Mouse (Mus musculus) left cerebral cortex, postnatal 25 days (tissue): ENCODE results near the gene BC052040. TPM values are rescaled to one million over a fixed set of nuclear protein-coding genes. Genes with fewer than 3 reads are reported as not detected.
A peak's percentile ranks its signal among the peaks of the same experiment; 100 is the strongest.

Experiments used
- DNase-seq, 2 experiments: peaks; one replicate each; pipeline ENCODE4 v3.0.0; 2022; ENCODE audit warnings: low spot score in 2 of 2, mixed read lengths in 1 of 2
- intact Hi-C: fragments of 180-260 bp; cut with DNase I; formaldehyde crosslinking; loops from one replicate; pipeline ENCODE4 v1.15.1; 2025
- total RNA-seq, 2 experiments: library from RNA; stranded (reverse); gene quantifications; 2 replicates each; pipeline ENCODE4 v1.2.3; 2021

Gene BC052040
- total RNA-seq, 2 experiments from 2014 or later = 6.7 to 7.6 TPM

DNA sequence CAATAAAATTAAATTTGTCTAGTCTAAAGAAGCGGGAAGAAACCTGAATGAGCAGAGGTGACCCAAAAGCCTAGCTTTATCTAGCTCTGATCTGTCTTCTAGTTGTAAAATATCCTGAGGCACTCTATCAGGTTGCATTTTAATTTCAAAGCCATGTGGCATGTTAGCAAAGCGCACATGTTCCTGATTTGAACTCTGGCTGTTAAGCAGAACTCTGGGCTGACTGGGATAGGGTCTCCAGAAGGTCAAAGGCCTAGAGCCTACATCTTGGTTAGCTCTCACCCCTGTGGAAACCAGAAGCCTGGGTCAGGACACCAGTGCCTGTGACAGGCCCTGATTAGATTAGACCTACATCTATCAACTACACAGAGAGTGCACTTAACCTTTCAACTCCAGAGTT is 156.4 kb downstream of the BC052040 start:
- no peak for DNase-seq
- intact Hi-C loops = no loop called here

DNA sequence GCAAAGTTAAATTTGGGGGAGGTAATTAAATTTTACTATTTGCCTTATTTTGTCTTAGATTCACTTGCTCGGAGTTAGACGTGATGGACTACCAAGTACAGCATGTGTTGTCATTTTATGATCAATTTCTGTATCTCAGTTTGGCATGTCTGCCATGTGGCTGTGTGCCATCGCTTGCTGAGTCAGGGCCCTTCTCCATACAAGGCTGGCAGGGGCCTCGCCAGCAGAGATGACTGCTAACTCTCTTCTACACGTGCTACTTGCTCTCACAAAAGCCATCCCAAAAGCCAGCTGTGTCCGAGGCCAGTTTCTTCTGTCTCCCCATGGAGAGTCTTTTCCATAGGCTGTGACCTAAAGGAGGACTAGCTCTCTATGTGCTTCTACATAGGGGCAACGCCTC is 160.5 kb downstream of the BC052040 start:
- intact Hi-C loops = no loop called here
- peak in 1 of 2 experiments; percentile 15 for DNase-seq

DNA sequence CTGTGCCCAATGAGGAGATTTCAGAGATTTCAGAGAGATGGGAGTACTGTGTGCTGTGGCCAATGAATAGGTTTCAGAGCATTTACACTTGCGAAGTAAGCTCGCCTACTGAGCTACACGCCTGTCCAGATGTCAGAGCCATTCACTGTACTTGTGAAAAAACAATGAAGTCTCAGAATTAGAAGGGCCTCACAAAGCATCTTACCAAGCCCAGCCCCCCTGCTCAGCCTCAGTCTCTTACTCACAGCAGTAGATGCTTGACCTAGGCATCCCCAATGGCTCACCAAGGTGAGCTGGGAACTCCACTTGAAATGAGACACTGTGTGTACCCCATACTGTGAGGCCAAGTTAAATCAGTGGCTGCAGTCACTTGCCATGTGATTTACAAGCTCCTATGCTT is 166.1 kb downstream of the BC052040 start:
- DNase-seq = no peak

DNA sequence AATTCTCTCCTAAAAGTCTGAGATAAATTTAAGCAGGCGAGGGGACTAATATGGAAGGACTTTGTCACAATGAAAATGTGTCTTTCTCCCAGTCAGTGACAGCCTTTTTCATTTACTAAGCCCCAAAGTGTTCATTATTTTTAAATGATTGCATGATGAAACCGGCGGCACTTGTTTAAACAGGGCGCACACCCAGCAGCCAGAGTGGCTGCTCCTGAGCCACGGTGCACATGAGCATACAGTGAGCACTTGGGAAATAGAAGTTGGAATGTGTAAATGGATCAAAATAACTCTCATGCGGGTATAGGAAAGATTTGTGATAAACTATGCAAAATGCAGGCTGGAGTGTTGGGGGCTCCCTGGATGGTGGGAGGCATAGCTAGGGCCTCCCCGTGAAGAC is 169.7 kb downstream of the BC052040 start:
- intact Hi-C loops = no loop called here
- DNase-seq = no peak

More for the DNA sequence above, 166.1 kb downstream of the BC052040 start:
- intact Hi-C loops = no loop called here

DNA sequence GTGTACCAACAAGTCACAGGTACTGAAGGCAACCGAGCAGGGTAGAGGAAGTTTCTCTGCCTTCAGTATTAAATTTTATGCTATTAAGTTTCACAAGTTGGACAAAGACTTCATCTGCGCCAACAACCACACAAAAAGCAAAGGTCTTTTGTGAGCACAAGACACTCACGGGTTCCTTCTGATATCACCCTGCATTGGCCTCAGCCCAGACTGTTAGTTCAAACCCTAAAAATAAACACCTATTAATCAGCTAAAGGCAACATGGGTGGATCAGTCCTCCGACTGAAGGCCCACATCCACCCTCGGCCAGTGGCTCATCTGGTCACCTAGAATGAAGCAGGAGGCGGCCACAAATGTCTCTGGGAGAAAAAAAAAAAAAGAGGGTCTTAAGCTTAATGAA is 176.2 kb downstream of the BC052040 start:
- intact Hi-C loops = no loop called here
- DNase-seq = no peak

DNA sequence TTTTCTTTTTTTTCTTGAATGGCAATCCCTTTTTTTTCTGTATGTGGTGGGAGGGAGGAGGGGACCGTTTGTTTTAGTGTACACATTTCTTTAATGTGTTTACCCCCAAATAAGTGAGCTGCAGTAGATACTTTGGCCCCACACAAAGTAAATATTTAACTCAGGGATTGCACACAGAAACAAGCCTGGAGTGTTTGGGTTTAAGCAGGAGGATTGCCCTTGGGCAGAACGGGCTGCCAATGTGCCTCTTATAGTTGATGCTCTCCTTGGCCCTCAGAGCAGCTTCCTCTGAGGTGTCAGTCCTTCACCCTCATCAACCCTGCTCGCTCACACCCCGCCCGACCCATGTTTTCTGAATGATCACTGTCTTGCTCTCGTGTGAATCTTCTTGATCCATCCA is 177.0 kb downstream of the BC052040 start:
- intact Hi-C loops = no loop called here
- no peak for DNase-seq

DNA sequence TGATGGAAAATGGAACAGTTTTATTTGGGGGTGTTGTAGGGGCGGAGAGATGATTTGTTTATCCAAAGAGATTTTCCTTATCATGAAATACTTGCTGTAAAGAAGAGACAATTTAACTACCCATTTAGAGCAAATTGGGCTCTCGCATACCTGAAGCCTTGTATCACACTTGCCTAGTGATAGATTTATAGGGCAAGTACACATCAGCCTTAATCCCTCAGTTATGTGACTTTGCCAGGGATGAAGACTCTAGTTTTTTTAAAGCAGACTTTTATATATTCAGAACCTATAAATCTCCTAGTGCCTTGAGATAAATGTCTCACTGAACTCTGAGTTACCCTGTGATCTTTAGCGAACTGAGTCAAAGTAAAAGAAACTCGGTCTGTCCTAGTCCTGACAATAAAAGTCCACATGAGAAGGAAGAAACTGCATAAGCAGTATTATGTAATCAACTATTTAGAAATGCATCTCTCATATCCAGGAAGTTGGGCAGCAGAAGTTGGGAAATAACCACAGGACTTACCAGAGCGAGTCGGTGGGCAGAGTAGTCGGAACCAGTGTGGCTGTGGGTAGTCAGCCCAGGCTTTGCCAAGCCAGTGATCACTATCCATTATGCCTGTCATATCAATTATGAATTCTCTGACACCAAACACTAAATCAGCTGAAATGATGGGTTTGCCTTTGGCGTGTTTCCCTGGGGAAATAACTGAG is 183.2 kb downstream of the BC052040 start:
- no peak for DNase-seq
- intact Hi-C loops = no loop called here

DNA sequence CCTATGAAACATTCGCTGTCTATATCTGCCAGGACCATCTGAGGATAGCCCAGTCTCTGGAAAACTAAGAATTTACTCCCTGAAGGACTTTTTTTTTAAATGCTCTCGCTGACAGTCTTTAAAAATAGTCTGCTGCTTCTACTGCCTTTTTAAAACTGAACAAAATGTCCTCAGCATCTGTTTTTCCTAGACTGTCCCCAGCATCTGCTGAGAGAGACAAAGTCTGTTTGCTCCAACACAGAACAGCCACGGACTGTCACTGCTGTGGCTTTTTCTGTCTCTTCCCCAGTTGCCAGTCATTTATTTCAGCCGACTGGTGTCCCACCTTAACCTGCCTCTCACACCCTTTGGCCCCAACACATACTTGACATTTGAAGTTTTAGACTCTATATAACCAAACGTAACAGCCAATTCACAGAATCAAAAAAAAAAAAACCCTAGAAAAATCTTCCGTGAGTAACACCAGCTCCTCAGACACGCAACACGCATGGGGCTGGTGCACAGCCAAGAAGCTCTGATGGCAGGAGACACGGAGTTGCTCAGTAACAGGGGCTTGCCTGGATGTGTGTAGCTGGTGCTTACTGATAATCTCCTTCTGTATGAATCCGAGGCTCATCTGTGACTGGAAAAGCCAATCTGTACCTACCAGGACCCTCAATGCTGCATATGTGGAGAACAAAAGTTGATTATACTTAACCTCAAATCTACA is 188.2 kb downstream of the BC052040 start:
- peak; percentile 28 to 71 for DNase-seq
- intact Hi-C loops = loop anchor here (2.0 kb wide), 1 partner anchor 53 kb away; no protein-coding TSS in a partner anchor

DNA sequence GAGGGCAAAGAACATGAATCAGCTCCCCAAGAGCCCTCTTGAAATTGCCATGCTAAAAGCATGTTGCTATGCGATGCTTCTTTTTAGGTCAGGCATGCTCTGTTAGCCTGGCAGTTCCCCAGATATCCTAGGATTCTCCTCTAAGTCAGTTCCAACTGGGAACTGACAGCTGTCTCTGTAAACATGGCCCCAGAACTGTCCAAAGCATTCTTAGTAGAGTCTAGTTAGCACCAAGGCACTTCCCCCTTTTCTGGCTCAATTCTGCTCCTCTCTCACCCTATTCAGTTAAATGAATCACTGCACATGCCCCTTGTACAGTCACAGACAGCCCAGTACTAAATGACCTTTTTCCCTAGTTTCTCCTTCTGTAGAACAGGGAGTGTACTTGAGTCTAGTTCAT is 191.2 kb downstream of the BC052040 start:
- intact Hi-C loops = no loop called here
- DNase-seq = no peak

DNA sequence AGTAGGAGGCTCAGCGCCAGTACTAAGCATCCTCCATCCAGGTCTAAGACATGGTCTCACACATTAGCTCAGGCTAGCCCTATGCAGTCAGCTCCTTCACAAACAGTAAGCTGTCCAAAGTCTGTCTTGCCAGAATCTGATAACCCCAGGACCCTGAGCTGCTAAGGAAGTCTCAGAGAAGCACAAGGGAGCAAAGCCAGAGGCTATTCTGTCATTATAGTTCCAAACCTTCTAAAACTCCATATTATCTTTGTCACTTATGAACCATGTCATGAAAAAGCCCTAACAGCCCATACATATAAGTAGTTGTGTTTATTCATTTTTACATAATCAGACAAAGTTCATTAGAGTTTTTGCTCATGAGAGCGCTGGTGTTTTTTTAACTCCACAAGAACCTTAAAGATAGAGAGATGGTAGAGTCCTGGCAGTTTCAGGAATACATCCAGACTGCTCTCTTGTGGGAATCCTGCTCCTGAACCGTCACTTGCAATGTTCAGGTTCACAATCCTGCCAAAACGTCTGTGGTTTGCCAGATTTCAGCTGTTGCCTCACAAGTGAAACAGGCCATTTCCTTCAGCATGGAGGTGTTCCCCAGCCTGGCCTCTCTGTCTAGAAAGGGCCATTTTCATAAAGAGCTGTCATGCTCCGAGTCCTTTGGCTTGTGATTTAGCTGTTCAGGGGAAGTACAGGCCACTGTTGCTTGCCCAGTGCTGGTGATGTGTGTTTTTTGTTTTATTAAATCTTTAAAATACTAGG is 192.8 kb downstream of the BC052040 start:
- intact Hi-C loops = no loop called here
- DNase-seq = no peak

DNA sequence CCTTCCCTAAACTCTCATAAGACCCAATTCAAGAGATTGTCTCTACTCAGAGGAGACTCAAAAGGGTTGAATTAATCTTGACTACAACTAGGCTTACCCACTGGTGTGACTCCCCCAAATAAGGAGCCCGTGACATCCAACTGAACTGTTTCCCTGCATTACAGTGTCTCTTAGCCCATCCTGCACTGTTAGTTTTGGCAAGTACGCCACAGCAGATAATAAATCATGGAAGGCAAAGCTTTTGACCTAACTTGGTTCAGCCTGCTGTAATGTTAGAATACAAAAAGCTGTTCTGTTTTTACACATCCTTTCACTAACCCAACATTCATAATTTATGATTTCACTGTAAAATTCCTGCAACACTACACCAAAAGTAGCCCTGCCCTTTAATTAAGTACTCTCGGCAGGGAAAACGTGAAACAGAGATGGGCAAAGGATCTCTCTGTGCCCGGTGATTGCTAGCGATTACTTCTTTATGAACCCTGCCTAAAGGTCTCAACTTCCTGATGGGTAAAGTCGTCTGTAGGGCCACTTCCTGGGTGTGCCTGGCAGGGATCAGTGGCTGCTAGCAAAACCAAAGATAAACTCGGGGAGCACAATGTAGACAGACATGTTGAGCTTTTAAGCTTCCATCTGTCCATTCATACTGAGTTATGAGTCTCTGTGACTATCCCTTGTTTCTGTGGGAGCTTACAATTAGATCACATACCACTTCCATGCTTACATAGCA is 194.1 kb downstream of the BC052040 start:
- intact Hi-C loops = no loop called here
- no peak for DNase-seq

DNA sequence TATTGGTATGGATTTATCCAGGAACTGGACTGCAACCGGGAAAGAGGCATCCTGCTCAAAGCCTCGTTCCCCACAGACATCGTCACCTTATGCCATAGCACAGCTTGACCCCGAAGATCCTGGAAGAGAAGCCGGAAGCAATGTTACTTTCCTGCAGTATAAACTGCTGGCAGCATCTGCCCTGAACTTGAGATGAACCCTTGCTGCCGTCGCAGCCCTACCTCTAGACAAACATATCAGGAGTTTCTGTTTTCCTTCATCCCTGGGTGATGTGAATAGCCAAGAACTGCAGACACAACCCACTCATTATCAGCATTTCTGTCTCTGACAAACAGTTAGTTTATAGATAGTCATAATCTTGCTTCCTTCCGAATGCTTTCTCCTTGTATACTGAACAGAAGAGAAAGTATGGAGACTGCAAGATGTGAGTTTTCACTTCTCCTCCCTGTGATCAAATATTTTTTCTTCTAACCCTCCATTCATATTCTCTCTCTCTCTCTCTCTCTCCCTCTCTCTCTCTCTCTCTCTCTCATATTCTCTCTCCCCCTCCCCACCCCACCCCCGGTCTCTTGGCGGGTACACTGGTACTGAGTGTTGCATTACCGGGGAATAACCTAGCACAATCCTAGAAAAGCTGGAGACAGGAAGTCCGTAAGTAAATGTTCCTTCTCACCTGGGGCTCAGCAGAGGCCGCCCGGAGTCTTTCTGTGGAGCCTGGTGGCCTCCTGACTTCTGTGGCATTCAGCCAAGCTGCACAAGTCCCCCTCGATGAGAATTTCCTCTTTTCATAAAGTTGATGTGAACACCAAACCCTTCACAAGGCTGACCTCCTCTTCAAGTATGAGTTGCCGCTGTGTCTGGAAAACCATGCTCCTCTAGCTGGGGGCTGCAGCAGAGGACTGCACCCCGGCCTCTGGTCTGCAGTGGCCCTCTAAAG is 195.7 kb downstream of the BC052040 start:
- intact Hi-C loops = no loop called here
- DNase-seq = no peak

DNA sequence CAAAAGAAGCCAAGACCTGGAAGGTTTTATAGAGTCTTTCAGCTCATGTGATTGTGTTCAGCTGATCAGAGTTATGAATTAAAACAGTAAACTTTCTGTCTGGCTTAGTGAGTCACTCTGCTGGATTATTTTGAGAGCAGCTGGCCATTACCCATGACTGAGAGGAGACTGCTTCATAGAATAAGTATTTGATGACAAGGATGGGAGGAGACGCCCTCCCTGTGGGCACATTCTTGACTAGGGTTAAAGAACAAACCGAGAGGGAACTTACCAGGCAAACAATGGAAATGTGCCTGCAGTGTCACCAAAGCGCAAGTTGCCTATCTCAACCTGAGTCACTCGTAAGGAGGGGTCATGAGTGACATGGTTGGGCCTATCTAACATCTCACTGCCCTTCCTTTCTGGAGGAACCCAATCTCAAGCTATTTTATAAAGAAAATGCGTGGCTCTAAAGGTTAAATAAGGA is 199.1 kb downstream of the BC052040 start:
- no peak for DNase-seq
- intact Hi-C loops = no loop called here

DNA sequence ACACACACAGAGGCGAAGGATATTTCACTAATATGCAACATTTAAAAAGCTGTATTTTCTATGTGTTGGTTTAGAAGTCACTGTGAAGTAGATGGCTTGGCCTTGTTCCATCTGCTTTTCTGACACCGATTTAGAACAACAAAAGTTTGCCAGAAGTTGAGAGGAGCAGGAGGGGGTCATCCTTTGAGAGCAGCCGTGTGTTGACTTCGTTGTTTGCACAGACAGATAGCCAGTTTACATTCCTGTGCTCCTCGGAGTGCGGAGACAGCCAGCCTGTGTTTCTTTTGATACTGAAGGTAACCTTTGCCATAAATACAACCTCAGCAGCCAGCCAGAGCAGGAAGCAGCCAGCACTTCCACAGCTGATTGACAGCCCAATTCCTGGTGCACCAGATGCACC is 204.2 kb downstream of the BC052040 start:
- DNase-seq = no peak
- intact Hi-C loops = no loop called here

DNA sequence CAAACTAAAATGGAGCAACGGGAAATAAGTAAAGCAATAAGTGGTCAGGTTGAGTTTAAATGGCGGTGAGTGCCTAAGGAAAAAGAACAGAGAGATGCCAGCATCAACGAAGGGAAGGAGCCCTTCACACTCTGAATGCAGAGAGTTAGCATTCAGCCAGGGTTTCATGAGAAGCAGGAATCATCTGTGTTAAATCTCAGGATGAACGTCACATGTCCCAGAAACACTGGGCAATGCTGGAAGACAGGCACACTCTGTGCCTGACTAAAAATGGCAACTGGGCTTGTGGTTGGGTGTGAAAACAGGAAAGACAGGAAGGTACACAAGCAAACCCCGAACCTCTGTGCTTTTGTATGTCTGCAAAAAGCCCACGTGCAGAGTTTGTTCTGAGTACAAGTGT is 217.3 kb downstream of the BC052040 start:
- intact Hi-C loops = no loop called here
- peak in 1 of 2 experiments; percentile 15 for DNase-seq

DNA sequence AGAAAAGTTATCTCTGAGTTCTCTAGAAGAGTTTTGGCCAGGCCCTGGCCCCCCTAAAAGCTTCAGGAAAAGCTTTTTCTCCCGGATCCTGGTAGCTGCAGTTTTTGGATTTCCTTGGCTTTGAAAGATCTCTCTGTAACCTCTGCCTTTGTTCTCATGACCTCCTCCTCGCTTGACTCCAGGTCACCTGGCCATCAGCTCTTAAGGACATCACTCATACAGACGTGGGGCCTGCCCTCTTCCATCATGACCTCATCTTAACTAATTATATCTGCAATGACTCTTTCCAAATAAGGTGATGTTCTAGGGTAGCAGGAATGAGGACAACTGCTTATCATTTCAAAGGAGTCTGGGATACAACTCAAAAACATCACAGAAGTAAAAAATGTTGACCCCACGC is 226.9 kb downstream of the BC052040 start:
- DNase-seq = no peak
- intact Hi-C loops = no loop called here

DNA sequence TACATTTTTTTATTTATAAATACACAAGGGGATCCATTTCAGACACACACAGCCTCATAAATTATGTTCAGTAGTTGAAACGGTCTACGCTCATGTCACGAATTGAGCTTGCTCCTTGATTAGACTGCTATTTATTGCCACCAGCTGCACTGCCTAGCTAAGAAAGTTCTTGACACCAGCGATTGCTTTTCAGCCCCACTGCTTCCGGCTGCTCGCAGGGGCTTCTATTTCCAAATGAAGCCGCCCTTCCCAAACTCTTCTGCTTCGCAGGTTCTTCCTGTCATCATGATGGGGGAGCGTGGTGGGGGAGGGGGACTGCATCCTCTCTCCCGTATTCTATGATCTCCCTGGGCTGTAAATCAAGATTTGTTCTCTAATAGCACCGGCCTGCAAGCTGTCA is 231.8 kb downstream of the BC052040 start:
- no peak for DNase-seq

DNA sequence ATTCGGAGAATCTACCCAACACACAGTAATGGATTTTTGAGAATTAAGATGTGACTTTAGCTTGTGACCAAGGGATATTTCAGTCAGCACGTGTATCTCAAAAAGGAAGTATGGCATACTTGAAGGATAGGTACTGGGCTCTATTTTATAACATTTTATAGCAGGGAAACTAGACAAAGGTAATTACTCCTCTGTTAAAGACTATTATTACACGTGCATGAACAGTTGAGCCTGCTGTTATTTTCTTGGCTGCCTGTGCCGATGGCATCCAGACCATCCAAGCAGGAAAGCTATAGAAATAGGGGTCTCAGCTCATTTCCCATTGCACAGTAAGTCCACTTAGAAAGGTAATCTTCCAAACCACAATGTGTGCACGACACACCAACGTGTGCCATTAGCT is 232.2 kb downstream of the BC052040 start:
- intact Hi-C loops = no loop called here
- no peak for DNase-seq

More for the DNA sequence above, 231.8 kb downstream of the BC052040 start:
- intact Hi-C loops = no loop called here

DNA sequence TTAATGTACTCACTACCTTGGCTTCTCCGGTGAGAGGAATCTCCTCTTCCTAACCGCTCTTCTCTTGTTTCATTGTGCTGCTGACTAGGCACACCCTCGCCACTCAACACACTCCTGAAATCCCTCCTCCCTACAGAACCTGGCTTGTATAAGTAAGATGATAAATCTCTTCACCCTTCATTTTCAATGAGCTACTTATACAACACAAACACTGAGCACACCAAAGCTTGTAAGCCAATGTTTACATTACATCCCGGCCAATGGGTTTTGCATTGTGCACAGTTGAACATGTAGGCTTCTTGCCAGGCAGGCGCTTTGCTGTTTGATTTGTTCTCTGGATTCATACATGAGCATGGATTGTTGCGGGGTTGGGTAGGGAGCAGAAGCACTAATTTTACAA is 236.4 kb downstream of the BC052040 start:
- DNase-seq = no peak
- intact Hi-C loops = no loop called here
